Mouse (Mus musculus): Measurements from ENCODE around the gene Zfp385b.

The Zfp385b gene

DNA sequence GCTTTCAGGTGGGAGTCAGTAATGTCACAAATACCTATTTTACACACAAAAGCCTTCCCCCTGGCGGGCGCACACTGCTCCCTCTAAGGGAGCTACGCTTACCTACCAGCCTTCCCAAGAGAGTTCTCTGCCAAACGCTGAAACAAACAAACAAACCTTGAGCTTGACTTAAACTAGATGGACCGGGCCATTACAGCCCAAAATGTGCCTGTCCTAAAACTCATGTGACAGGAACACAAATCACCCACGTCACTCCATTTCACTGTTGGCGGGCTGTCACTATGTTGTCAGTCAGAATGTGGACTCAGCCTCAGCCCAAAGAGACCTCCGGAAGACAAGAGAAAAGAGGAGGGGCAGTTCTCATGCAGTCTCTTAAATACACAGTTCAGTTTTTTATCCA, 300.7 kb downstream of the Zfp385b start:
- DNase-seq (ENCODE audit: low read depth), result no peak

DNA sequence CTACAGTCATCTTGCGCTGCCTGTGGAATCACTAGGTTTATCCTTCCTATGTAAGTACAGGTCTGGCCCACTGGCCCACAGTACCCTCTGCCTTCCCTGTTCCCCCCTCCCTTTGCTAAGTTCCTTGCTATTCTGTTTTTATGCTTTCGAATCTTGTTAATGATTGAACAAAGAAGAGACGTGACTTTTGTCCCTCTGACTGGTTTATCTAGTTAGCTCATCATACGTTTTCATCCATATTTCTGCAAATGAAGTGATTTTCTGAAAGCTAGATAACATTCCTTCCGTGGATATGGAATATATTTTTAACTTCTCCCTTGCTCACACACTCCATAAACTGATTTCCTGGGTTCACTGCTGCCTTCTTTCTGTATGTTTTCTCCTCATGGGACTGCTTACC, 302.8 kb downstream of the Zfp385b start:
- DNase-seq (ENCODE audit: low read depth), result no peak

DNA sequence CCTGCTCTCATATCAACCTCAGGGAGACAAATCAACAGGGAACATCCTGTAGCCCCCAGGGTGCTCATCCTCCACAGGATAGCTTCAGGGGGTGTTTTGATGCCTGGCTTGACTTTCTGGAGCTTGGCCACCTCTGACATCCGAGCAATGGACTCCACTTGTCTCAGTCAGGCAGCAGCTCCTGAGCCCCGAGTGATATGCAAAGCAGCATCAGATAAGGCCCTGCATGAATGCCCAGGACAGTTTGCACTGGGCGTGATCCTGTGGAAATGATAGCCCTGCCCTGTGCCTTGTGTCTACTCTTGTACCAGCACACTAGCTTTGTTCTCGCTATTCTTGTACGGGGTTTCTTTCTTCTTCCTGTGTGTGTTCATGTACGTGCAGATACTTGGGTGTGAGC, 303.8 kb downstream of the Zfp385b start:
- no peak for DNase-seq (ENCODE audit: low read depth)

DNA sequence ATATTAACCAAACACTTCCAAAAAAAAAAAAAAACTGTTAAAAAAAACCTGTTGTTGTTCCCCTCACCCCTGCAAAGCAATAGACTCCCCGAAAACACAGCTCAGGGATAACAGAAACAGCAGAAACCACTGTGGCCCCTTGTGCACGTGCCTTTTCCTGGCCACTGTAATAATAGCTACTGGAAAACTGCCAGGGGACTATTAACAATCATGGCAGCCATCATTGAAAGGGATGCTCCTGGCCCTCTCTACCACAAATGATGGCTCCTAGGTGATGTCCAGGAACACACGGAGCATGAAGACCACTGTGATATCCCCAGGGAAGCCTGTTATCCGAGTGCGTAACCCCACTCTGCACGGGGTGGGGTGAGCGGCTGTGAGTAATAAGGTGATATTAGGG, 304.4 kb downstream of the Zfp385b start:
- no peak for DNase-seq (ENCODE audit: low read depth)

DNA sequence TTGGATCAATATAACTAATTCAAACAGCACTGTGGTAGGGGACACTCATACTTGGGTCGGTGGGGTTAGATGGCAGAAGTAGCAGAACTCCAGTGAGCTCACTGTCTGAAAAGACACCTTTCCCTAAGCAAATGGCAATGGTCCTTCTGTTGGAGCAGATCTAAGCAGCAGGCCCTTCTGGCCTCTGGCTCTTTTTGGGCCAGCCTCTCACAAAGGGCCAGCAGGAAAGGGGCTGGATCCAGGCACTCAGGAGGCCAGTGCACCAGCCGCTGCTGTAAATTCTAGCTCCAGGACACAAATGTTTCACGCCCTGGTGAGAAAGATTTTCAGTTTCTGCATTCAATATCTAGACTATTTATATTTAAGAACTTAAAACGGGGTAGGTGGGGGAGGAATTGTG, 305.0 kb downstream of the Zfp385b start:
- DNase-seq (ENCODE audit: low read depth), result no peak

- DNase-seq (ENCODE audit: low read depth), result no peak
Measured at GRCm38 (mm10) chr2:77508731-77509130, 310.7 kb downstream of the Zfp385b start.

GRCm38 (mm10) chr2:77506308-77506707, 313.1 kb downstream of the Zfp385b start:
- DNase-seq (ENCODE audit: low read depth), result no peak

GRCm38 (mm10) chr2:77505614-77506013, 313.8 kb downstream of the Zfp385b start:
- no peak for DNase-seq (ENCODE audit: low read depth)

DNA sequence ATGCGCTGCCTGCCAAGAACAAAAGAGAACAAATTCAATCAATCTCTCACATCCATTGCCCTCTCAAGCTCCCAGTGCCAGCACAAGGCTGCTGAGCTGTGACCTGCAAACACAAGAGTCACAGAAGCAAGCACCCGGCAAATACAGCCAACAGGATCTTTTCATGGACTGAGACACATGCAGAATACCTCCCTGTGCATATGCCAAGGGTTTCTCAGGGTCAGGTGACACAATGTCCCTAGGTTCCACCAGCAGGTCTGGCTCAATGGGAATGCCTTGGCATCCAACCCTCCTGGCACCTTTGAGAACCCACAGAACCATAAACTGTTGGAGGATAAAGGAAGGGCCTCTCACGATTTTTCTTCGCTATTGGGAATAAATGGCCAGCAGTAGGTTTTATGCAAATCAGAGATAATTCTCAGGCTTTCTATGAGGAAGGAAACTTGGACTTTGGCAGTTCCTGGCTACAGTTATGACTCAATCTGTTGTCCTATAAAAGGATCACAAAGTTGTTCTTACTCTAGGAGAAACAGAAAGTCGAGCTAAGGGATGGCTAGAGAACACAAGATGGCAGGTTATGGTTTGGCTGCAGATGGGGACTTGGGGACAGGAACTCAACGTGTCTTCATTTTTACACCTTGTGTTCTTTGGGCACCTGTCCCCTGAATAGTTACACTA, 315.6 kb downstream of the Zfp385b start:
- no peak for DNase-seq (ENCODE audit: low read depth)

GRCm38 (mm10) chr2:77503217-77503616, 316.2 kb downstream of the Zfp385b start:
- DNase-seq (ENCODE audit: low read depth), result no peak

- DNase-seq (ENCODE audit: low read depth), result no peak
Measured at GRCm38 (mm10) chr2:77502458-77502857, 317.0 kb downstream of the Zfp385b start.

DNA sequence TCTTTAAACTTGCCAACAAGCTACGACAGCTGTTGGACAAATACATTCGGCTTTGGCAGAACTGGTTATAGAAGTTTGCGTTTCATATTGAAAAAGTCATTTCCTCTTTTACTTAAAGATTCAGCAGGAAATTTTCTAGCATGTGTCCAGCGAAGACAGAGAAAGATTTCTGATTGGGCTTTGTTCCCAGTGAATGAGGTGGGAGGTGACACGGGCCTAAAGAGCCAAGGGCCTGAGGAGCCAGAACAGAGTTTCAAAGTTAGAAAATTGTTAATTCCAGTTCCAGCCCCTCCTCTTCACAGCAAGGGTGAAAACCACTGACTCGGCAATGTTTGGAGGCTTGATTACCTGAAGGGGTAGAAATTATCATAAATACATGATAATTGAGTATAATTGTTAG, 319.0 kb downstream of the Zfp385b start:
- DNase-seq (ENCODE audit: low read depth), result no peak

DNA sequence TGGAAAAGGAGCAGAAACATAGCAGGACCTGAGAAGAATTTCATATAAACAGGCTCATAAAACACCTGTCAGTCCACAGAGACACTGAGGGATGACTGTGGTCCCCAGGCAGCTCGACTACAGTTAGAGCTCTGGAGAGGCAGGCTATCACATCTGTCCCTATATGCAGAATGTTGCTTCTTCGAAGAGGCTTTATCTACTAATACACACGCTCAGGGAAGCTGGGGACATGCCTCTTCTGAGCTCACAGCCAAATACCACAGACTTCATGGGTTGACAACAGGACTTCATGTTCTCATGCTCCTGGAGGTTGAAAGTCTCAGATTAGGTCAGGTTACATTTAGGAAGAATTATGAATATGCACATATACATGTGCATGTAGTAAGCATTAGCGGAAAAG, 321.1 kb downstream of the Zfp385b start:
- DNase-seq (ENCODE audit: low read depth), result no peak

DNA sequence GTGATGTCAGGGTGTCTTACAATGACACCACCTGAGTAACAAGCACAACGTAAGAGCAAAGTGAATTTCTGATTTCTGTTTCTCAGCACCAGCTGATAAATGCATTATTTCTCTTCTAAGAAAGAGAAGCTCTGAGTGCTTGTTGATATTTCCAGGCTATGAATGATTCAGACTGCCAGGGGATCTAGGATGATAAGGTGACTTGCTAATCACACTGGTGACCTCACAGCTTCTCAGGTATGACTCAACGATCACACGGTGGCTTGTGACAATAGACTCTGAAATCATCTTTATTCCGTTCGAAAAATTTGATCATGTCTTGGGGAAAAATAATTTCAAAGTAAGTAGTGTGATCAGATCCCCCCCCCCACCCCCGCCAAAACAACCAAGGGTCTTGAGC, 321.5 kb downstream of the Zfp385b start:
- DNase-seq (ENCODE audit: low read depth), result no peak

- DNase-seq (ENCODE audit: low read depth), result no peak
Measured at GRCm38 (mm10) chr2:77496071-77496470, 323.4 kb downstream of the Zfp385b start.

DNA sequence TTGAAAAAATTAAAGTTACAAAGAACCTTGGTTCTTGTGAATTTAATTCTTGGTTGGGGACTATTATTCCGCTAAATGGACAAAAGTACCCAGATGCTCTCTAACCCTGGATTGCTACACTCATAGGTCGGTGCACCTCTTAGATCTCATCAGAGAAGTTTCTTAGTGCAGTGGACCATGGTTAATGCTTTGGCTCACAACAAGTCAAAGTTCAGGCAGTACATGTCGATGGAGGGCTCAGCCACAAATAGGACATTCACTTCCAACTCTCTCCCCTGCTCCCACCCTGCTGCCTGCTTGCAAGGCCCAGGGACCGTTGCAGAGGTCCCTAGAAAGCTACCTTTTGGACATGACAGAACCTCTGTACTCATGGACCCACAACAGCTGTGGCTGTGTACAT, 324.1 kb downstream of the Zfp385b start:
- DNase-seq (ENCODE audit: low read depth), result no peak

DNA sequence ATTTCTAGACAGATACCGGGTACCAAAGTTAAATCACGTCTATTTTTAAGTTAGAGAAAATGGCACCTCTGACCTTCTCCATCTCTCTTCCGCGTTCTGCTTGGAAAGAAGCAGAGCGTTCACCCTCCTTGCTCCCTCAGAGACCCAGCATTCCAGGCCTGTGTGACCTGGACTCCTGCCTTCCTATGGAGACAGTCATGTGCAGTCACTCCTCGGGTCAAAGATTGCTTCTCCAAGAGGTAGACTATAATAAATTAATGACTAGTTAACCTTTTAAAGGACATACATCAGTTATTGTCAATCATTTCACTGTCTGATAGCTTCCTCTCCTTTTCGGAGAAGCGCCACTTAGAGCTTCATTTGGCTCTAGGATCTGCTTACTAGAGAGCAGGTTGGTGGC, 325.7 kb downstream of the Zfp385b start:
- no peak for DNase-seq (ENCODE audit: low read depth)

DNA sequence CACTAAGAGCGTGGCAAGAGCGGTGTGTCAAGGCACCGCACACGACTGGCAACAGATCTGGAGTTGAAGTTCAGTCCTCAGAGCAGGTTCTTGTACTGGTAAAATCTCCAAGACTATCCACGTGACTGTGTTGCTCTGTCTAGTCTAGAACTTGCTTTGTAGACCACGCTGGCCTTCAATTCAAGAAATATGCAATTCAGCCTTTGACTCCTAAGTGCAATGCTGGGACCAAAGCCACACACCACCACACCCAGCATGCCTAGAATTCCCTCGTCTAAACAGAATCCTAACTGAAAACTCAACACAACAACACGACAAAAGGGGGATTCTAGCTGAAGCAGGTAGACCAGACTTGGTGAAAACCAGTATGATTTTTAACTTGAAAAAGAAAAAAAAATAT, 332.3 kb downstream of the Zfp385b start:
- no peak for DNase-seq (ENCODE audit: low read depth)

DNA sequence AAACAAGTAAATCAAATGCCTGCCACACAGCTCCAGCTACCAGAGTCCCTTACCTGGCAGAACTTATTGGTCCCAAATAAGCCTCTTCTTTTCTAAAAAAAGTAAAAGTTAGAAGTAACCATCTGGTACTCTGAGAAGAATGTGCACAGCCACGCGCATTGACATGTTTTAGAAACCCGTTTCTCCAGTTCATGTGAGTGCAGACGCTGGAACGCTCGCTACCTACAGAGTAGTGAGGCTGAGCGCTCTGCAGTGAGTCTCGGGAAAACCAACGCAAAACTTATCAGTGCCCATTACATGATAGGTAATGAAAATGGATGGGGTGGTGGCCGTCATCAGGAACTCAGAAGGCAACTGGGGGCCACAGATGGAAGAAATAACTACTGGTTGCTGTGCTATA, 338.2 kb downstream of the Zfp385b start:
- no peak for DNase-seq (ENCODE audit: low read depth)

DNA sequence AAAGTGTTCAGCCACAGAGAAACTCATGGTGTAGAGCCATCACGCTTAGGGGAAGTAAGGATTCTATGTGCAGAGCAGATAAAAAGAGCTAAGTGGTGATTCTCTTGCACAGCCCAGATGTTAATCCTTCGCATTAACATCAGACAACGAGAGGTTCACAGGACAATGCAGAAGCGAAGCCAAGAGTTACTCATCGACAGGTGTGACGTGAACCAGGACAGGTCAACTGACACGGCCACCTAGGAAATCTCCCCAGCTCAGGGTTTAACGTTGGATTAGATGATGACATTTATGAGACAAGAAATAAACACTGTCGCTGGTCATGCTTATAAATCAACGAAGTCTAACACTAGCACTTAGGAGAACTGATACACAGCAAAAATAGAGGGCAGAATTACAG, 341.9 kb downstream of the Zfp385b start:
- DNase-seq (ENCODE audit: low read depth), result no peak

DNA sequence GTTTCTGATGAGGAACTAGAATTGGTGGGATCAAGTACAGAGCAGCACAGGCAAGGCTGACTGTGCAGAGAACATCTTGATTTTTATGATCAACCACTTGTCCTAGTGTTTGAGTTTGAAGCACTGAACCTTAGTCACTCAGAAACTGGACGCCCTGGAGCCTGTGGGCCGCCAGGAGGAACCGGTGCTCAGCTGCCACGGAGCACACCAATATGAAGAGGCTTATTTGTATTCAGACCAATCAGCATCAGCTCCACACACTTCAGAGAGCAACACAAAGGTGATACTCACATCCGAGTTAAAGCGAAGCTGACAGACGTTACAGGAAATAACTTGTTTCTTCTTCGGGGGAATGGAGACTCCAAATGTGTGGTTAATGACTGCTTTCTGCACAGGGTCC, 343.0 kb downstream of the Zfp385b start:
- no peak for DNase-seq (ENCODE audit: low read depth)

DNA sequence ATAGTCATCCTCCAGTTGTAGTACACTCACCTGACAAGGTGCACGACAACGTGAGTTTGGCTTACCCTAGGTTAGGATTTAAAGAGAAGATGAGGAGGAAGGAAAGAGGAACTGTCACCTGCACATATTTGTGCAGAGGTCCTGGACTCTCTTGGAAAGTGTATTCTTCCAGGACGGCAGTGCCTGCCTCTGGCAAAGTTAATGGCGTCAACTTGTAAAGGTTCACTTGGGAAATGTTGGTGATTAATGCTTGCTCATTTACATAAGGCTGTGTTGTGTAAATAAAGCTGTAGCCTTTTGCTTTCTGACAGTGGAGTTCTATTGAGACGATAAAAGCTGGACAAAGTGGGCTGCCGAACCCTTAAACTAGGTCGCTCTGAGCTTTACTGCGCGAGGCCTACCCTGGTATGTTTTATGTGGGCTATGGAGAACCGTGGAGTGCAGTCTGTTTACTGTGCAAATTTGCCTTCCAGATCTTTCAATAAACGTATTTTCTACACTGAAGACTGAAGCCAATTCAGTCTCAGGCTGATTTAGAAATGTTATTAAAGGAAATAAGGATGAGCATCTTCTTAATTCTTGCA, 347.1 kb downstream of the Zfp385b start:
- no peak for DNase-seq (ENCODE audit: low read depth)

DNA sequence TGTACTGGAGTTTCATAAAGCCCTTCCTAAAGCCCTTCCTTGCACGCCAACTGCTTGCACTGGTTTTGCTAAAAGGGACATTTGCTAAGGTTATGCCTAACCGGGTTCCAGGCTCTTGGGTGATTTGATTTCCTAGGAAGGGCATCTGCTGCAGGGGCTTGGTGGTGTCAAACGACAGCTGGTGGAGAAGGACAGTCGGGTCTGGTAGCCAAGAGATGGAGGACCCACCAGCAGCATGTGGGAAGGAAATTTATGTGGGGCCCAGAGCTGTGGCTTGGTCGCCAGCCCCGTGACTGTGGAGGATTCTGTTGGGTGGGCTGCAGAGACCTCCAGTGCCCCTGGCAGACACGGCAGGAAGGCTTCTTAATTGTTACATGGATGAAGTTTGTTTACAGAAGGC, 348.7 kb downstream of the Zfp385b start:
- DNase-seq (ENCODE audit: low read depth), result no peak

GRCm38 (mm10) chr2:77461413-77461812, 358.0 kb downstream of the Zfp385b start:
- no peak for DNase-seq (ENCODE audit: low read depth)

Data from c-Kit-positive CD71-negative TER-119-negative erythroid progenitor cells, embryonic 14.5 days (primary cell).